Mouse (Mus musculus) erythroblast, embryonic 14.5 days (primary cell): Measurements from ENCODE around the gene Clic4. TPM values are rescaled to one million over a fixed set of nuclear protein-coding genes. Genes with fewer than 3 reads are reported as not detected.

Source experiments
- H3K27me3 ChIP-seq: 2 replicates; pipeline ENCODE4 v1.6.1; 2012; ENCODE audit warnings: inconsistent platforms; ENCODE audit not compliant: control insufficient read depth
- H3K36me3 ChIP-seq: 2 replicates; pipeline ENCODE4 v1.6.1; 2012; ENCODE audit warnings: mild to moderate bottlenecking, inconsistent platforms; ENCODE audit not compliant: control insufficient read depth
- H3K4me1 ChIP-seq: 2 replicates; pipeline ENCODE4 v1.6.1; 2012; ENCODE audit warnings: inconsistent platforms; ENCODE audit not compliant: control insufficient read depth
- H3K4me3 ChIP-seq: replicated peaks from 2 replicates; pipeline ENCODE3; 2012; ENCODE audit warnings: moderate library complexity, mild to moderate bottlenecking, inconsistent platforms
- H3K9me3 ChIP-seq: 2 replicates; pipeline ENCODE4 v1.6.1; 2012; ENCODE audit warnings: low read length, inconsistent platforms, mixed read lengths; ENCODE audit not compliant: control insufficient read depth
- GATA1 ChIP-seq: IDR thresholded peaks from 2 replicates; pipeline ENCODE4 v1.6.1; 2012; ENCODE audit warnings: low read length, inconsistent platforms, mixed read lengths
- TAL1 ChIP-seq: IDR thresholded peaks from 3 replicates; pipeline ENCODE4 v1.6.1; 2012; ENCODE audit warnings: low read length, inconsistent platforms, mixed read lengths
- polyA plus RNA-seq: library from polyadenylated mRNA; stranded (reverse); fragments of >175 nt; gene quantifications from 2 replicates; pipeline ENCODE4 v1.2.3, GENCODE M21; 2012

Clic4 gene
- polyA plus RNA-seq, 1 experiment, result 3.8 TPM

DNA sequence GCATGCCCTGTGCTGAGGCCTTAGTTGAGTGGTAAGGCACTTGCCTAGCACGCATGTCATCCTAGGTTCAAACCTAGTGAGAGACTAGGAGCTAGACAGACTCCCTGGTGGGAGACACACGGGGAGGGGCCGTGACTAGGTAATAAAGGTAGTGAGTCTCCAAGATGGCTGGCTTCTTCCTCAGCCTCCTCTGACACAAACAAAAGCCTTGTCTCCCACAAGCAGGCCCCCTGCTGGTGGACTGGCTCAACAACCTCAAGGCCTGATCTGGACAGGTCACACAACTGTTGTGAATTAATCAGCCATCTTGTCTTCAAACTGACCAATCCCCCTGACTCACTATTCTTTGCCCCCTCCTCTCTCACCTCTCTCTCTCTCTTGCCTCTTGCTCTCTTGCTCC is 28.3 kb downstream of the Clic4 start:
- TF ChIP-seq GATA1 (no peak), TAL1 (no peak)
- peaks cover 6% of the 10 kb centered on the region for H3K9me3 ChIP-seq
- peaks cover 68% of the 10 kb centered on the region for H3K36me3 ChIP-seq
- no peak overlapping the region for H3K4me3 ChIP-seq
- peaks cover 82% of the 10 kb centered on the region for H3K4me1 ChIP-seq
- H3K27me3 ChIP-seq, result no peaks in the 10 kb centered on the region

DNA sequence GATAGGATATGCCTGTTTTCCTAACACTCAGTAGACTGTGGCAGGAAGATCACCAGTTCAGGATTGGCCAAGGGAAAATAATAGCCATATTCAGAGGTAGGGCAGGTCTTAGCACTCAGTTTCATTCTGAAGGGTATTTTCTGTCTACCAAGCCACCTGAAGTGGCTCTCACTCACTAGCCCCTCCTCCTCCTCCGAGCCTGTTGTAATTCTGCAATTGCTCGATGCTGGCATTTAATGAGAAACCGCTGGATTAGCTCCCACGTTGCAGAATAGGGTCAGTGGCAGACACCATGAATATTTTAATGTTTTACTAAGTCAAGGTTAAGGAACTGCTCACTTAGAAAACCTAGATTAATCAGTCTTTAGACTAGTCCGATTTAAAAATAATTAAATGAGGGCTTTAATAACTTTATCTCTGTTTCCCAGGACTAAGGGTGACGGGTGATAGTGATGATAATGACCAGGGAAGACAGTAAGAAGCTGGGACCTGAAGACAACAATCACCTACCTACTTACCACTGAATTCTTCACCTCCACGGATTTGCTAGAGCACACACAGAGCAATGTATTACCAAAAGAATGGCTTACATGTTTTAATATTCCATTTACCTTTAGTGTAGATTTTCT is 29.6 kb downstream of the Clic4 start:
- H3K4me3 ChIP-seq, result no peak overlapping the region
- H3K36me3 ChIP-seq, result peaks cover 70% of the 10 kb centered on the region
- peaks cover 88% of the 10 kb centered on the region for H3K4me1 ChIP-seq
- TF ChIP-seq GATA1, result no peak
- no peak for TF ChIP-seq TAL1
- no peaks in the 10 kb centered on the region for H3K9me3 ChIP-seq
- no peaks in the 10 kb centered on the region for H3K27me3 ChIP-seq

DNA sequence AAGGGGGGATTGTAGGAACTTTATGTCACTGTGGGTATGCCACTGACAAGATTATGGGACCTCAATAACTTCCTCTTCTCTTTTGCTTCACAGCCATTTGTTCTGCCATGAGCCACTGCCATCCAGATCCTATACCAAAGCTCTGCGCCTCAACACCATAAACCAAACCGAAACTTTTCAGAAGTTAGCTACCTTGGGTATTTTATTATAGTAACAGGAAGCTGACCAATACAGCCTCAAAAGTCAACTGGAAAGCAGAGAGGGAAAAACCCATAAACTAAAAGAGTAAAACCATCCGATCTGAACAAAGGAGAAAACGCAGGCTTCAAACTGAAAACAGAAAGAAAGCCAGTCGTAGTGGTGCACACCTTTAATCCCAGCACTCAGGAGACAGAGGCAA is 30.2 kb downstream of the Clic4 start:
- H3K27me3 ChIP-seq, result no peaks in the 10 kb centered on the region
- H3K4me1 ChIP-seq, result peaks cover 86% of the 10 kb centered on the region
- no peak overlapping the region for H3K4me3 ChIP-seq
- no peaks in the 10 kb centered on the region for H3K9me3 ChIP-seq
- H3K36me3 ChIP-seq, result peaks cover 74% of the 10 kb centered on the region
- TF ChIP-seq TAL1 (no peak), GATA1 (no peak)

DNA sequence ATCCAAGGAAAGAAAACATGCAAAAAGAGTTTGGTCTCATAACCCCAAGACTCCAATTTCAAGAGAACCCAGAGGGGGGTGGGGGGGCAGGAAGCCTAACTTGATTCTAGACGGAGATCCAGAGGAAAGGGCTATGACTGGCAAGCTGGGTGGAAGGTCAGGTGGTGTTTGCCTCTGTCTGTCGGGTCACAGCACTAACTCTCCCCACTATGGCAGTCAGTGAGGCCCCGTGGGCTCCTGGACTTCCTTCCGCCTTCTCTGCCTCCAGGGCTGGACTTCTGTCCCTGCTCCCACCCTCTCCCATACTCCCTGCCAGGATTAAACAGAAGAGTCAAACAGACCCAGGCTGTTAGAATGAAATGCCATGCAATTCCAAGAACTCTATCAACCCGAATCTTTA is 30.9 kb downstream of the Clic4 start:
- H3K36me3 ChIP-seq, result peaks cover 74% of the 10 kb centered on the region
- TF ChIP-seq GATA1 (no peak), TAL1 (no peak)
- H3K4me3 ChIP-seq, result no peak overlapping the region
- no peaks in the 10 kb centered on the region for H3K27me3 ChIP-seq
- H3K4me1 ChIP-seq, result peaks cover 79% of the 10 kb centered on the region
- no peaks in the 10 kb centered on the region for H3K9me3 ChIP-seq

DNA sequence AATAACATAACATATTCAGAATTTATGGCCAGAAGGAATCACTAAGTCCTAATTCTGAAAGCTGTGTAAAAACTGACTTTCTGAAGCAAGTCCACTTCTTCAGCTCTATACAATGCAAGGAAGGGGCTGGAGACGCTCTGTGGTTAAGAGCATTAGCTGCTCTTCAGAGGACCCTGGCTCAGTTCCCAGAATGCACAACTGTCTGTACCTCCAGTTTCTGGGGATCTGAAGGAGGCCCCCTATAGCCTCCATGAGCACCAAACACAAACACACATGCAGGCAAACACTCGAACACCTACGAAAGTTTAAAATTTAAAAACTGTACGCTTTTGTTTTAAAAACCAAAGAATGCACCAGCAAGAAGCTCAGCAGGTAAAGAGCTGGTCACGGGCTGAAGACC is 31.5 kb downstream of the Clic4 start:
- H3K4me3 ChIP-seq, result no peak overlapping the region
- peaks cover 76% of the 10 kb centered on the region for H3K4me1 ChIP-seq
- TF ChIP-seq TAL1 (no peak), GATA1 (no peak)
- peaks cover 76% of the 10 kb centered on the region for H3K36me3 ChIP-seq
- H3K27me3 ChIP-seq, result no peaks in the 10 kb centered on the region
- no peaks in the 10 kb centered on the region for H3K9me3 ChIP-seq

DNA sequence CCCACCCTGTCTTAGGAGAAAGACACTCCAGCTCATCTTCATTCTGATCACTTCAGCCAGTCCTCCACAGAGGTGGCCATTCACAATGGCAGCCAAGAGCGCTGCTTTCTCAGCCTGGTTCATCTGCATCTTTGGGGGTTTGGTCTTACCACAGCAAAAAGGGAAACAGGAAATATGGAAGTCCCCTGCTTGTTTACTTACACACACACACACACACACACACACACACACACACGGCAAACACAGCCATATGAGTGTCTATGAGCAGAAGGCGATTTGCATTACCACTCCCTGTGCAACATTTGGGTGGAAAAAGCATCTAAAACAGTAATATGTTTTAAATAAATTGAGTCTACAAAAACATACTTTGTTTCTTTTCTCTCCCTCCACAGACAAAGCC is 32.3 kb downstream of the Clic4 start:
- no peak overlapping the region for H3K4me3 ChIP-seq
- peaks cover 76% of the 10 kb centered on the region for H3K36me3 ChIP-seq
- no peaks in the 10 kb centered on the region for H3K9me3 ChIP-seq
- peaks cover 70% of the 10 kb centered on the region for H3K4me1 ChIP-seq
- no peak for TF ChIP-seq GATA1
- no peak for TF ChIP-seq TAL1
- H3K27me3 ChIP-seq, result no peaks in the 10 kb centered on the region

DNA sequence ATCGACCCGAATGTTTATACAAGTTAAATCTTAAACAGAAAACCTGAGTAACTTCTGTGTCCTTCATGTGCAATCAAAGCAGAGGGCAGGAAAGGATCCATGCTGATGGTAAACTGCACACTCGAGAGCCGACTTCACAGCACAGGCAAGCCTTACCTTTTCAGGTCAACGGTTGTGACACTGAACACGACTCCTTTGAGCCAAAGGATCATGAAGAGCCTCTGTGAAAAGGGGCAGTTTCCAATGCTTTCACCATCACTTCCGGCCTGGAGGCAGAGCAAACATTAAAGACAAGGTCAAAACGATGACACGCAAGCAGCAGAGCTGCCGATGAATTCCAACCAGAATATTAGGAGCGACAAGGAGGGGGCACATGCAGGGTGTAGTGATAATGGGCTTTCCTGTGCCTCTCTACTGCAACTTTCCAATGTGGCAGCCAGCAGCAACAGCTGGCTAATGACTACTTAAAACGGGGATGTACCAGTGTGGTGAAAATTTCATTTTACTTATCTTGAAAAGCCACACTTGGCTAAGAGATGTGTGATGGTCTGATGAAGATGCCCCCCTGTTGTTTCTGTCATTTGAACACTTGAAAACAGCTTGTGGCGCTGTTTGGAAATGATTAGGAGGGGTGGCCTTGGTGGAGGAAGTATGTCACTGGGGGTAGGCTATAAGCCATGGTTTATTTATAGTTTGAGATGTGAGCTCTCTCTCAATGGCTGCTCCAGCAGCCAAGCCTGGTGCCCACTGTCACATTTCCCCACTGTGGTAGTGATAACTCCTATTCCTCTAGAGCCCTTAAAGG is 33.7 kb downstream of the Clic4 start:
- TF ChIP-seq TAL1, result no peak
- no peak for TF ChIP-seq GATA1
- no peak overlapping the region for H3K4me3 ChIP-seq
- H3K36me3 ChIP-seq, result peaks cover 80% of the 10 kb centered on the region
- peaks cover 57% of the 10 kb centered on the region for H3K4me1 ChIP-seq
- no peaks in the 10 kb centered on the region for H3K27me3 ChIP-seq
- no peaks in the 10 kb centered on the region for H3K9me3 ChIP-seq

DNA sequence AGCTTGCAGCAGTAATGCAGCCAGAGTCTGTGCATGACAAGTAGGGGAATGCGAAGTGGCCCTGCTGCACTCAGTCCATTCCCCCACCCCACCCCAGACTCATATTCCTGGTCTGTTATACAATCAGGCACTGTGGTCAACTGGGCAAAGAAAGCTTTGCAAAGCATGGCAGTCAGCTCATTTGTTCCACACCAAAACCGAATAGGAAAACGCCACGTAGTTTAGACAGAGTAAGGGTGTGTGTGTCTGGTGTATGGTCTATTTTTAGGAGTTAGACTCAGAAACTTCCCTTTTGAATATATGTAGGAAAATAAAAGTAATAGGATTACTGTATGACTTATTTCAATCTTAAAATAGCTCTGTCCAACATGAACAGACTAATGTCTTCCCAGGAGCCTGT is 36.0 kb downstream of the Clic4 start:
- Histone ChIP-seq H3K4me3 (no peak overlapping the region), H3K9me3 (no peaks in the 10 kb centered on the region), H3K27me3 (no peaks in the 10 kb centered on the region), H3K4me1 (peaks cover 35% of the 10 kb centered on the region), H3K36me3 (peaks cover 90% of the 10 kb centered on the region)
- TF ChIP-seq TAL1 (no peak), GATA1 (no peak)

DNA sequence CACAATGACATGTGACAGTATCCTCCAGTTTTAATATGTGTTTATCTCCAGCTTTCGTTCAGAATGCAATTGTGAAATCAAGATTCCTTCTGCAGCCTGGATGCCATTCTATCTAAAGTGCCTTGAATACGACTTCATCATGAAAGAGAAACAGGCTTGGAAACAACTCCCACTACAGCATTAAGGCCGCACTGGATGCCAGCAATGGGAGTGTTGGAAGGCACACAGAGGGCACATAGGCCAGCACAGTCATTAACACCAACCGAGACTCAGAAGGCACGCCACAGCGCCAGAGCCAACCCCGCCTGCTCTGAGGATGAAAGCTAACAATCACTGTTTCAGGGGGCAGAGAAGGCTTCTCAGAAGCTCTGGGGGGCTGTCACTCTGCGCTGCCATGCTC is 37.1 kb downstream of the Clic4 start:
- Histone ChIP-seq H3K4me3 (no peak overlapping the region), H3K9me3 (no peaks in the 10 kb centered on the region), H3K4me1 (peaks cover 28% of the 10 kb centered on the region), H3K36me3 (peaks cover 96% of the 10 kb centered on the region), H3K27me3 (no peaks in the 10 kb centered on the region)
- TF ChIP-seq TAL1 (no peak), GATA1 (no peak)

DNA sequence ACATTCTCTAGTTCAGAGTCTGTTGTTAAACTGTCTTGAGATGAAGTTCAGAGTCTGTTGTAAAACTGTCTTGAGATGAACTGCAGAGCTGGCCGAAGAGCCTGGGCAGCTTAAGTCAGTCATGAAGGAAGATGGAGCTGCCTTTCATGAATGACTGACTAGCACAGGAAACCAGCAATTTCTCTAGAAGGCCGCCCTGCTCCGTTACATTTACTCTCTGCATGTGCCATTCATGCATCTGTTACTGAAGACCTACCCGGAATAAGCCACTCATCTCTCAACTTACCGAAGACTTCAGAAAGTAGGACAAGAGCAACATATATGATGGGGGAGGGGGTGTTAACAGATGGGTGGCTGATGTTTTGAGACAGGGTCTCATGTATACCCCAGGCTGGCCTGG is 40.1 kb downstream of the Clic4 start:
- TF ChIP-seq TAL1 (no peak), GATA1 (no peak)
- Histone ChIP-seq H3K27me3 (no peaks in the 10 kb centered on the region), H3K36me3 (peaks cover 86% of the 10 kb centered on the region), H3K4me3 (no peak overlapping the region), H3K4me1 (peaks cover 5% of the 10 kb centered on the region; the same call in 1 of the 2 replicates), H3K9me3 (no peaks in the 10 kb centered on the region)
